In the genomic region with DNA sequence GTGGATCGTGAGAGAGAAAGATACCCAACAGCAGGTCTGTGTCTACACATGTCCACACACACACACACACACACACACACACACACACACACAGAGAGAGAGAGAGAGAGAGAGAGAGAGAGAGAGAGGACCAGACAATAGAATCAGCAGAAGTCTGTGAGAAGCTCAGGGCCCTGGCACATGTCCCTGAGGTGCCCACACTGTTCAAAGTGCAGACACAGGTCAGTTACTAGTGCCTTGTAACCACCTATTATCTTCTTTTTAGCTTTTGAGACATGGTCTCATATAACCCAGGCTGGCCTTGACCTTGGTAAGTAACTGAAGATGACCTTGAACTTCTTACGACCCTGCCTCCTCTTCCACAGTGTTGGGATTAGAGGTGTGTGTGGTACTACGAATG, we compare ENCODE assay signal across 19 mouse cellular contexts. TPM values are rescaled to one million over a fixed set of nuclear protein-coding genes. Genes with fewer than 3 reads are reported as not detected.
DNase-seq lines count a peak whose midpoint lies in the region; ATAC-seq and TF ChIP-seq lines count a peak whose summit lies in the region.
"Had no signal": no experiment of that assay in that cellular context is flagged by ENCODE, and none has a peak within 500 bp of the region (broad histone marks: within the 10 kb centered on the region; RNA-seq: fewer than 3 reads in every experiment).

No protein-coding gene starts in this region.

- 57% methylated on average over 3 of the region's 3 CpGs for WGBS in heart, embryonic 16.5 days
- WGBS in heart, adult 2 months, result 82% methylated on average over 3 of the region's 3 CpGs
- WGBS in midbrain, embryonic 11.5 days, result 82% methylated on average over 3 of the region's 3 CpGs
- 87% methylated on average over 3 of the region's 3 CpGs for WGBS in midbrain, embryonic 15.5 days
- 65% methylated on average over 3 of the region's 3 CpGs for WGBS in liver, embryonic 15.5 days (ENCODE audit: insufficient replicate concordance)
- 91% methylated on average over 3 of the region's 3 CpGs for WGBS in forebrain, embryonic 11.5 days

- no peak for TF ChIP-seq EP300 in heart, adult 2 months (IDR thresholded peaks at IDR 0.05; ENCODE audit: insufficient read depth, low read depth, low read length)

- ATAC-seq in heart, embryonic 16.5 days (replicated peaks; ENCODE audit: extremely low read depth, insufficient read depth, low FRiP score), result no peak
- no peak for ATAC-seq in midbrain, embryonic 11.5 days (ENCODE audit: low FRiP score)
- ATAC-seq in midbrain, embryonic 15.5 days (replicated peaks), result no peak
- ATAC-seq in liver, embryonic 15.5 days (ENCODE audit: insufficient read depth), result no peak
- ATAC-seq in forebrain, embryonic 11.5 days (replicated peaks; ENCODE audit: low FRiP score), result no peak
- ATAC-seq: midbrain, embryonic 13.5 days had no signal

- H3K27ac ChIP-seq in heart, embryonic 16.5 days (ENCODE audit: low read length), result peak overlapping the region; percentile 56
- no peak overlapping the region for H3K27ac ChIP-seq in heart, adult 2 months
- H3K27ac ChIP-seq in midbrain, embryonic 11.5 days (ENCODE audit: low read depth, low read length), result no peak overlapping the region
- H3K27ac ChIP-seq in midbrain, embryonic 15.5 days, result no peak overlapping the region
- H3K27ac ChIP-seq in liver, embryonic 15.5 days (replicated peaks), result peak overlapping the region; percentile 65
- no peak overlapping the region for H3K27ac ChIP-seq in forebrain, embryonic 11.5 days (ENCODE audit: low read depth, low read length)
- H3K27ac ChIP-seq: hindbrain, embryonic 13.5 days; kidney, embryonic 15.5 days; midbrain, embryonic 13.5 days; stomach, postnatal 0 days had no signal

- TF ChIP-seq POLR2A in heart, adult 2 months (IDR thresholded peaks at IDR 0.05; ENCODE audit: insufficient read depth, low read depth, low read length), result no peak

- no peaks in the 10 kb centered on the region for H3K27me3 ChIP-seq in heart, embryonic 16.5 days (ENCODE audit: control insufficient read depth, insufficient read depth, low read length)
- no peaks in the 10 kb centered on the region for H3K27me3 ChIP-seq in heart, adult 2 months (ENCODE audit: control insufficient read depth, insufficient read depth, low read length)
- H3K27me3 ChIP-seq in midbrain, embryonic 11.5 days (ENCODE audit: control insufficient read depth, insufficient read depth, low read length), result no peaks in the 10 kb centered on the region
- H3K27me3 ChIP-seq in midbrain, embryonic 15.5 days (replicated peaks), result no peaks in the 10 kb centered on the region
- peaks cover 2% of the 10 kb centered on the region; the same call in 1 of the 2 replicates for H3K27me3 ChIP-seq in liver, embryonic 15.5 days
- no peaks in the 10 kb centered on the region for H3K27me3 ChIP-seq in forebrain, embryonic 11.5 days (ENCODE audit: control insufficient read depth, insufficient read depth, low read length)
- H3K27me3 ChIP-seq: kidney, embryonic 15.5 days; midbrain, embryonic 13.5 days had no signal

- no peaks in the 10 kb centered on the region for H3K36me3 ChIP-seq in heart, embryonic 16.5 days (ENCODE audit: control insufficient read depth, insufficient read depth)
- no peaks in the 10 kb centered on the region for H3K36me3 ChIP-seq in heart, adult 2 months (ENCODE audit: control insufficient read depth, insufficient read depth, low read length)
- no peaks in the 10 kb centered on the region for H3K36me3 ChIP-seq in midbrain, embryonic 11.5 days (ENCODE audit: control insufficient read depth, insufficient read depth, low read length)
- H3K36me3 ChIP-seq in midbrain, embryonic 15.5 days (replicated peaks), result no peaks in the 10 kb centered on the region
- H3K36me3 ChIP-seq in liver, embryonic 15.5 days (replicated peaks), result no peaks in the 10 kb centered on the region
- no peaks in the 10 kb centered on the region for H3K36me3 ChIP-seq in forebrain, embryonic 11.5 days (ENCODE audit: control insufficient read depth, insufficient read depth, low read length)
- H3K36me3 ChIP-seq: forebrain, embryonic 10.5 days; hindbrain, embryonic 13.5 days; kidney, embryonic 15.5 days; midbrain, embryonic 13.5 days had no signal

- intact Hi-C loops in heart, adult 2 months (cut with DNase I), result no loop called here

- DNase-seq in adrenal gland, postnatal 14 days, result peak; percentile 6
- DNase-seq in adrenal gland, postnatal 25 days, result no peak
- no peak for DNase-seq in heart, adult 2 months
- peak; percentile 59 for DNase-seq in midbrain, embryonic 11.5 days (ENCODE audit: low spot score, missing footprints)
- DNase-seq in forebrain, embryonic 11.5 days (ENCODE audit: low spot score), result no peak
- DNase-seq: adrenal gland, adult 8-10 months; cerebellum, adult 11-12 months; cerebellum, postnatal 14 days; embryo, embryonic 11 days; lung, postnatal 10 days; right cerebral cortex, postnatal 14 days had no signal

- no peak overlapping the region; the same call in 1 of the 2 replicates for H3K9ac ChIP-seq in heart, embryonic 16.5 days (ENCODE audit: low read length)
- no peak overlapping the region for H3K9ac ChIP-seq in heart, adult 2 months (ENCODE audit: low read depth, low read length)
- H3K9ac ChIP-seq in midbrain, embryonic 11.5 days (ENCODE audit: low read length), result no peak overlapping the region
- H3K9ac ChIP-seq in midbrain, embryonic 15.5 days, result no peak overlapping the region
- H3K9ac ChIP-seq in liver, embryonic 15.5 days, result 0 out of 2 replicates have a peak overlapping the region, but pooled peaks have one; percentile 25
- H3K9ac ChIP-seq in forebrain, embryonic 11.5 days (ENCODE audit: low read length), result no peak overlapping the region
- H3K9ac ChIP-seq: hindbrain, embryonic 13.5 days; kidney, embryonic 15.5 days; midbrain, embryonic 13.5 days had no signal

- H3K79me2 ChIP-seq in heart, adult 2 months (replicated peaks; ENCODE audit: control insufficient read depth, insufficient read depth, low read length), result no peaks in the 10 kb centered on the region

- H3K4me1 ChIP-seq in heart, embryonic 16.5 days (ENCODE audit: control insufficient read depth, insufficient read depth, low read length), result peaks cover 63% of the 10 kb centered on the region
- peaks cover 14% of the 10 kb centered on the region for H3K4me1 ChIP-seq in heart, adult 2 months (ENCODE audit: control insufficient read depth, insufficient read depth, low read length)
- H3K4me1 ChIP-seq in midbrain, embryonic 11.5 days (ENCODE audit: control insufficient read depth, insufficient read depth, low read length), result peaks cover 12% of the 10 kb centered on the region; the same call in 1 of the 2 replicates
- H3K4me1 ChIP-seq in midbrain, embryonic 15.5 days, result no peaks in the 10 kb centered on the region
- H3K4me1 ChIP-seq in liver, embryonic 15.5 days (replicated peaks), result peaks cover 69% of the 10 kb centered on the region
- no peaks in the 10 kb centered on the region; the same call in 1 of the 2 replicates for H3K4me1 ChIP-seq in forebrain, embryonic 11.5 days (replicated peaks; ENCODE audit: control insufficient read depth, insufficient read depth, low read length)

- H3K9me3 ChIP-seq in heart, embryonic 16.5 days (replicated peaks; ENCODE audit: control insufficient read depth, low read length), result no peaks in the 10 kb centered on the region
- H3K9me3 ChIP-seq in midbrain, embryonic 11.5 days (ENCODE audit: control insufficient read depth, low read length), result no peaks in the 10 kb centered on the region
- H3K9me3 ChIP-seq in midbrain, embryonic 15.5 days, result no peaks in the 10 kb centered on the region
- H3K9me3 ChIP-seq in liver, embryonic 15.5 days (replicated peaks), result no peaks in the 10 kb centered on the region
- no peaks in the 10 kb centered on the region for H3K9me3 ChIP-seq in forebrain, embryonic 11.5 days (ENCODE audit: control insufficient read depth, low read length)
- H3K9me3 ChIP-seq: forebrain, embryonic 10.5 days; hindbrain, embryonic 13.5 days; kidney, embryonic 15.5 days; midbrain, embryonic 13.5 days had no signal

- H3K4me3 ChIP-seq in heart, embryonic 16.5 days (ENCODE audit: low read length), result no peak overlapping the region
- H3K4me3 ChIP-seq in heart, adult 2 months, result no peak overlapping the region
- H3K4me3 ChIP-seq in midbrain, embryonic 11.5 days (ENCODE audit: low read depth, low read length), result no peak overlapping the region
- H3K4me3 ChIP-seq in midbrain, embryonic 15.5 days, result no peak overlapping the region
- H3K4me3 ChIP-seq in liver, embryonic 15.5 days (replicated peaks), result no peak overlapping the region
- H3K4me3 ChIP-seq in forebrain, embryonic 11.5 days (ENCODE audit: low read depth, low read length), result no peak overlapping the region
- H3K4me3 ChIP-seq: forebrain, embryonic 10.5 days; hindbrain, embryonic 13.5 days; kidney, embryonic 15.5 days; midbrain, embryonic 13.5 days had no signal

- H3K4me2 ChIP-seq in heart, embryonic 16.5 days (ENCODE audit: low read depth, low read length), result no peak overlapping the region
- no peak overlapping the region for H3K4me2 ChIP-seq in midbrain, embryonic 11.5 days
- H3K4me2 ChIP-seq in midbrain, embryonic 15.5 days, result no peak overlapping the region
- no peak overlapping the region for H3K4me2 ChIP-seq in liver, embryonic 15.5 days
- H3K4me2 ChIP-seq in forebrain, embryonic 11.5 days (ENCODE audit: low read depth, low read length, severe bottlenecking), result no peak overlapping the region
- H3K4me2 ChIP-seq: hindbrain, embryonic 13.5 days; kidney, embryonic 15.5 days; midbrain, embryonic 13.5 days had no signal

- no peak for TF ChIP-seq CTCF in heart, adult 2 months (IDR thresholded peaks at IDR 0.05)

RNA-seq across cellular contexts. Expression of a gene that starts 28.9 kb away (rescaled TPM):
- total RNA-seq in adrenal gland, postnatal 14 days (2021), result 31.6 and 36.2 TPM in 2 replicates
- 24.7 and 29.3 TPM in 2 replicates for total RNA-seq in adrenal gland, postnatal 25 days (2021)
- 130 and 146 TPM in 2 replicates for polyA plus RNA-seq in heart, embryonic 16.5 days (2015; fragmentation: Nextera tagmentation; extraction: Ambion mirVana)
- 100 to 1,000 TPM; 173 to 203 TPM for total RNA-seq in heart, adult 2 months (2021)
- 342 and 529 TPM in 2 replicates for polyA plus RNA-seq in heart, adult 2 months (2012; rRNA removed)
- 70.4 and 77.3 TPM in 2 replicates for polyA plus RNA-seq in midbrain, embryonic 11.5 days (2014; fragmentation: Nextera tagmentation; extraction: Ambion mirVana)
- 13.8 and 16.3 TPM in 2 replicates for polyA plus RNA-seq in midbrain, embryonic 15.5 days (2015; fragmentation: Nextera tagmentation; extraction: Ambion mirVana)
- polyA plus RNA-seq in liver, embryonic 15.5 days (2015; fragmentation: Nextera tagmentation; extraction: Ambion mirVana), result 315 and 352 TPM in 2 replicates
- polyA plus RNA-seq in forebrain, embryonic 11.5 days (2014; fragmentation: Nextera tagmentation; extraction: Ambion mirVana), result 111 and 115 TPM in 2 replicates

RNA-seq across cellular contexts. Expression of a gene that starts 49.3 kb away (rescaled TPM):
- total RNA-seq in adrenal gland, postnatal 14 days (2021), result 55.3 and 65.0 TPM in 2 replicates
- 65.9 and 80.5 TPM in 2 replicates for total RNA-seq in adrenal gland, postnatal 25 days (2021)
- polyA plus RNA-seq in heart, embryonic 16.5 days (2015; fragmentation: Nextera tagmentation; extraction: Ambion mirVana), result 95.8 and 103 TPM in 2 replicates
- total RNA-seq in heart, adult 2 months (2021), result 10 to 100 TPM; 22.8 to 23.0 TPM
- polyA plus RNA-seq in heart, adult 2 months (2012; rRNA removed), result 27.8 and 44.8 TPM in 2 replicates
- 137 and 140 TPM in 2 replicates for polyA plus RNA-seq in midbrain, embryonic 11.5 days (2014; fragmentation: Nextera tagmentation; extraction: Ambion mirVana)
- polyA plus RNA-seq in midbrain, embryonic 15.5 days (2015; fragmentation: Nextera tagmentation; extraction: Ambion mirVana), result 118 and 126 TPM in 2 replicates
- 64.0 and 64.7 TPM in 2 replicates for polyA plus RNA-seq in liver, embryonic 15.5 days (2015; fragmentation: Nextera tagmentation; extraction: Ambion mirVana)
- polyA plus RNA-seq in forebrain, embryonic 11.5 days (2014; fragmentation: Nextera tagmentation; extraction: Ambion mirVana), result 147 and 148 TPM in 2 replicates

Comparison
In these comparisons a context has a peak if more than half of its experiments do, and no peak if none do; other contexts are left out.
1. DNase-seq: peak in adrenal gland, postnatal 14 days (single experiment) and midbrain, embryonic 11.5 days (single experiment); none in adrenal gland, postnatal 25 days (single experiment), heart, adult 2 months (0 of 2) and forebrain, embryonic 11.5 days (single experiment).
2. H3K27ac ChIP-seq: peak in heart, embryonic 16.5 days (single experiment) and liver, embryonic 15.5 days (single experiment); none in heart, adult 2 months (single experiment), midbrain, embryonic 11.5 days (single experiment), midbrain, embryonic 15.5 days (single experiment) and forebrain, embryonic 11.5 days (single experiment).